Mouse (Mus musculus) lung, embryonic 14.5 days (tissue): Measurements from ENCODE around the gene Macc1. TPM values are rescaled to one million over a fixed set of nuclear protein-coding genes. Genes with fewer than 3 reads are reported as not detected.

Experiments
- ATAC-seq: fragments of 200-750 bp; cut with Nextera tagmentation; 2 replicates; pipeline ENCODE4 v1.8.0; 2017; ENCODE audit warnings: mild to moderate bottlenecking, moderate TSS enrichment, moderate library complexity; ENCODE audit not compliant: insufficient read depth
- DNase-seq: peaks from one replicate; pipeline ENCODE4 v3.0.0-alpha.2; 2015
- H3K27ac ChIP-seq: fragments of 300-500 bp; sonication (generic); 2 replicates; pipeline ENCODE4 v1.5.1; 2014; ENCODE audit warnings: low read depth, mild to moderate bottlenecking, moderate library complexity
- H3K27me3 ChIP-seq: fragments of 300-500 bp; sonication (generic); 2 replicates; pipeline ENCODE4 v1.6.1; 2014; ENCODE audit warnings: low read length, control low read depth; ENCODE audit not compliant: insufficient read depth
- H3K36me3 ChIP-seq: fragments of 300-500 bp; sonication (generic); 2 replicates; pipeline ENCODE4 v1.6.1; 2014; ENCODE audit warnings: control low read depth; ENCODE audit not compliant: insufficient read depth
- H3K4me1 ChIP-seq: fragments of 300-500 bp; sonication (generic); 2 replicates; pipeline ENCODE4 v1.6.1; 2014; ENCODE audit warnings: antibody characterized with exemption, control low read depth; ENCODE audit not compliant: insufficient read depth
- H3K4me2 ChIP-seq: fragments of 300-500 bp; sonication (generic); 2 replicates; pipeline ENCODE4 v1.6.1; 2014; ENCODE audit warnings: mild to moderate bottlenecking
- H3K4me3 ChIP-seq: fragments of 300-500 bp; sonication (generic); 2 replicates; pipeline ENCODE4 v1.5.1; 2014; ENCODE audit warnings: low read depth, low read length
- H3K9ac ChIP-seq: fragments of 300-500 bp; sonication (generic); 2 replicates; pipeline ENCODE4 v1.6.1; 2014
- H3K9me3 ChIP-seq: fragments of 300-500 bp; sonication (generic); 2 replicates; pipeline ENCODE4 v1.6.1; 2016; ENCODE audit warnings: low read depth, low read length, control low read depth
- CTCF ChIP-seq: IDR thresholded peaks from 2 replicates; pipeline ENCODE4 v1.5.1; 2016; ENCODE audit warnings: antibody characterized with exemption, low read depth
- WGBS: fragments of 180-500 bp; shearing (Covaris S2); extraction: QIAGEN DNeasy Blood & Tissue Kit; methylation state at CpG from one replicate; pipeline ENCODE4 v1.1.7; 2014; 5-methylcytosine and 5-hydroxymethylcytosine counted together
- polyA plus RNA-seq: library from polyadenylated mRNA; unstranded; fragments of >200 nt; fragmentation: Nextera tagmentation; extraction: Ambion mirVana; gene quantifications from 2 replicates; pipeline ENCODE4 v1.2.1, GENCODE M21; 2014

Macc1 gene
- polyA plus RNA-seq, 1 experiment from 2014 or later = 0.71 TPM

GRCm38 (mm10) chr12:119470260-119470659, 156.2 kb downstream of the Macc1 start:
- Histone ChIP-seq H3K9me3 (no peaks in the 10 kb centered on the region), H3K27ac (no peak overlapping the region), H3K36me3 (no peaks in the 10 kb centered on the region), H3K4me1 (no peaks in the 10 kb centered on the region), H3K27me3 (no peaks in the 10 kb centered on the region), H3K4me3 (no peak overlapping the region), H3K9ac (no peak overlapping the region), H3K4me2 (no peak overlapping the region)
- DNase-seq (peak; percentile 41), ATAC-seq (peak; percentile 58; the same call in 1 of the 2 replicates)
- peak; percentile 51 for TF ChIP-seq CTCF

GRCm38 (mm10) chr12:119483296-119483695, 169.2 kb downstream of the Macc1 start:
- Histone ChIP-seq H3K4me2 (no peak overlapping the region), H3K27ac (no peak overlapping the region), H3K9me3 (no peaks in the 10 kb centered on the region), H3K9ac (no peak overlapping the region), H3K27me3 (no peaks in the 10 kb centered on the region), H3K36me3 (no peaks in the 10 kb centered on the region), H3K4me1 (no peaks in the 10 kb centered on the region), H3K4me3 (no peak overlapping the region)
- ATAC-seq = no peak
- no peak for TF ChIP-seq CTCF
- 55% methylated on average over 2 of the region's 2 CpGs for WGBS
- DNase-seq = no peak

GRCm38 (mm10) chr12:119483922-119484631, 170.0 kb downstream of the Macc1 start:
- Histone ChIP-seq H3K4me3 (no peak overlapping the region), H3K9me3 (no peaks in the 10 kb centered on the region), H3K4me1 (no peaks in the 10 kb centered on the region), H3K36me3 (no peaks in the 10 kb centered on the region), H3K27me3 (no peaks in the 10 kb centered on the region), H3K9ac (no peak overlapping the region), H3K4me2 (no peak overlapping the region), H3K27ac (no peak overlapping the region)
- ATAC-seq (no peak), DNase-seq (no peak)
- 83% methylated on average over 5 of the region's 5 CpGs for WGBS
- TF ChIP-seq CTCF = no peak

- Histone ChIP-seq H3K4me2 (no peak overlapping the region), H3K9me3 (no peaks in the 10 kb centered on the region), H3K36me3 (no peaks in the 10 kb centered on the region), H3K4me3 (no peak overlapping the region), H3K27me3 (no peaks in the 10 kb centered on the region), H3K9ac (no peak overlapping the region), H3K4me1 (no peaks in the 10 kb centered on the region), H3K27ac (no peak overlapping the region)
- DNase-seq (no peak), ATAC-seq (no peak)
- TF ChIP-seq CTCF = no peak
Observed at GRCm38 (mm10) chr12:119511145-119511544, 197.1 kb downstream of the Macc1 start.

Other genes starting within 250 kb of the Macc1 start
- gene Itgb8, start 75.5 kb upstream of the Macc1 start, polyA plus RNA-seq = 4.1 and 4.6 TPM in 2 replicates